Mouse (Mus musculus): Measurements from ENCODE around the gene Aqr.

Gene Aqr

GRCm38 (mm10) chr2:114135777-114136176 is 51.0 kb downstream of the Aqr start:
- no peak for DNase-seq (ENCODE audit: low spot score)

- no peak for DNase-seq (ENCODE audit: low spot score)
Measured at GRCm38 (mm10) chr2:114133355-114133754, 53.5 kb downstream of the Aqr start.

- DNase-seq (ENCODE audit: low spot score): no peak
Measured at GRCm38 (mm10) chr2:114130657-114131056, 56.2 kb downstream of the Aqr start.

GRCm38 (mm10) chr2:114123304-114123703 is 63.5 kb downstream of the Aqr start:
- no peak for DNase-seq (ENCODE audit: low spot score)

- DNase-seq (ENCODE audit: low spot score): no peak
Measured at GRCm38 (mm10) chr2:114119451-114119850, 67.4 kb downstream of the Aqr start.

- no peak for DNase-seq (ENCODE audit: low spot score)
Measured at GRCm38 (mm10) chr2:114117665-114118064, 69.2 kb downstream of the Aqr start.

GRCm38 (mm10) chr2:114117235-114117634 is 69.6 kb downstream of the Aqr start:
- no peak for DNase-seq (ENCODE audit: low spot score)

GRCm38 (mm10) chr2:114115563-114115962 is 71.3 kb downstream of the Aqr start:
- DNase-seq (ENCODE audit: low spot score): no peak

GRCm38 (mm10) chr2:114107288-114108278 is 79.2 kb downstream of the Aqr start:
- DNase-seq (ENCODE audit: low spot score): no peak

- no peak for DNase-seq (ENCODE audit: low spot score)
Measured at GRCm38 (mm10) chr2:114106383-114106782, 80.4 kb downstream of the Aqr start.

- no peak for DNase-seq (ENCODE audit: low spot score)
Measured at GRCm38 (mm10) chr2:114102471-114102870, 84.4 kb downstream of the Aqr start.

GRCm38 (mm10) chr2:114100834-114101233 is 86.0 kb downstream of the Aqr start:
- DNase-seq (ENCODE audit: low spot score): no peak

GRCm38 (mm10) chr2:114099816-114100215 is 87.0 kb downstream of the Aqr start:
- no peak for DNase-seq (ENCODE audit: low spot score)

GRCm38 (mm10) chr2:114099109-114099508 is 87.7 kb downstream of the Aqr start:
- no peak for DNase-seq (ENCODE audit: low spot score)

- DNase-seq (ENCODE audit: low spot score): no peak
Measured at GRCm38 (mm10) chr2:114097627-114098026, 89.2 kb downstream of the Aqr start.

- no peak for DNase-seq (ENCODE audit: low spot score)
Measured at GRCm38 (mm10) chr2:114096570-114096969, 90.3 kb downstream of the Aqr start.

- no peak for DNase-seq (ENCODE audit: low spot score)
Measured at GRCm38 (mm10) chr2:114095348-114095747, 91.5 kb downstream of the Aqr start.

- no peak for DNase-seq (ENCODE audit: low spot score)
Measured at GRCm38 (mm10) chr2:114094696-114095095, 92.1 kb downstream of the Aqr start.

GRCm38 (mm10) chr2:114093577-114093976 is 93.2 kb downstream of the Aqr start:
- no peak for DNase-seq (ENCODE audit: low spot score)

- DNase-seq (ENCODE audit: low spot score): no peak
Measured at GRCm38 (mm10) chr2:114089862-114090261, 97.0 kb downstream of the Aqr start.

GRCm38 (mm10) chr2:114087271-114087670 is 99.6 kb downstream of the Aqr start:
- no peak for DNase-seq (ENCODE audit: low spot score)

GRCm38 (mm10) chr2:114071876-114072275 is 114.9 kb downstream of the Aqr start:
- DNase-seq (ENCODE audit: low spot score): no peak

GRCm38 (mm10) chr2:114066226-114066625 is 120.6 kb downstream of the Aqr start:
- no peak for DNase-seq (ENCODE audit: low spot score)

GRCm38 (mm10) chr2:114064004-114064403 is 122.8 kb downstream of the Aqr start:
- DNase-seq (ENCODE audit: low spot score): no peak
